Mouse (Mus musculus): Measurements from ENCODE around the gene Cyb561a3. TPM values are rescaled to one million over a fixed set of nuclear protein-coding genes. Genes with fewer than 3 reads are reported as not detected.
A peak's percentile ranks its signal among the peaks of the same experiment; 100 is the strongest.
"Not testable (repeated sequence)": the region's sequence is repeated elsewhere in the genome, so short reads cannot be mapped to it uniquely, and the experiment has no call there.

The Cyb561a3 gene
- polyA plus RNA-seq (2016; fragmentation: Nextera tagmentation; extraction: Ambion mirVana), result 13.5 and 15.9 TPM in 2 replicates

GRCm38 (mm10) chr19:10576690-10577561 lies at the start of gene Cyb561a3, which contains the start of gene Tmem138:
Cyb561a3 (plus strand) TSS chr19:10577172.
Tmem138 (minus strand) TSS chr19:10577362.
- no peaks in the 10 kb centered on the region for H3K9me3 ChIP-seq (replicated peaks)
- H3K4me1 ChIP-seq (replicated peaks), result peaks cover 16% of the 10 kb centered on the region
- peak; percentile 93 for ATAC-seq (ENCODE audit: insufficient number of reproducible peaks, low FRiP score)
- peaks cover 37% of the 10 kb centered on the region for H3K36me3 ChIP-seq
- peak within 1 kb of the TSS; percentile 83 for H3K9ac ChIP-seq
- H3K27me3 ChIP-seq (replicated peaks), result no peaks in the 10 kb centered on the region
- peak within 1 kb of the TSS; percentile 86 for H3K27ac ChIP-seq (ENCODE audit: poor library complexity, severe bottlenecking)
- H3K4me2 ChIP-seq, result peak within 1 kb of the TSS; percentile 87
- under 1% methylated on average over 44 of the region's 44 CpGs for WGBS
- peak within 1 kb of the TSS; percentile 65 for H3K4me3 ChIP-seq

GRCm38 (mm10) chr19:10530082-10530481 lies 46.9 kb upstream of the Cyb561a3 start:
- Histone ChIP-seq H3K27me3 (replicated peaks) (no peaks in the 10 kb centered on the region), H3K9me3 (replicated peaks) (0 out of 2 replicates have a peak, but pooled peaks cover 2% of the 10 kb centered on the region), H3K36me3 (peaks cover 57% of the 10 kb centered on the region), H3K4me3 (no peak overlapping the region), H3K4me2 (no peak overlapping the region), H3K9ac (no peak overlapping the region), H3K4me1 (replicated peaks) (peaks cover 13% of the 10 kb centered on the region), H3K27ac (ENCODE audit: poor library complexity, severe bottlenecking) (no peak overlapping the region)
- WGBS, result 97% methylated on average over 1 of the region's 1 CpGs
- ATAC-seq (ENCODE audit: insufficient number of reproducible peaks, low FRiP score), result no peak

DNA sequence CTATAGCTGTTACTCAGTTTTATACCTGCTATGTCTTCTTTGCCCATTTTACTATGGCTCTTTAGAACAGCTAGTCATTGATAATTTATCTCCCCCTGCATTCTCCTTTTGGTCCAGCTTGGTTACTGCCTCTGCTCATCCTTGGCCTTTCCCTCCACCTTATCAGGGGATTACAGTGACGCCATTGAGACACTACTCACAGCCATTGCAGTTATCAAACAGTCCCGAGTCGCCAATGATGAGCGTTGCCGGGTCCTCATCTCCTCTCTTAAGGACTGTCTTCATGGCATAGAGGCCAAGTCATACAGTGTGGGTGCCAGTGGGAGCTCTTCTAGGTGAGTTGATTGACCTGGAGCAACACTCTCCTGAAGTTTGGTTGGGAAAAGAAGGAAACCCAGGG lies 37.5 kb upstream of the Cyb561a3 start:
- ATAC-seq (ENCODE audit: insufficient number of reproducible peaks, low FRiP score), result no peak
- no peaks in the 10 kb centered on the region for H3K27me3 ChIP-seq (replicated peaks)

GRCm38 (mm10) chr19:10555624-10556510 lies 21.1 kb upstream of the Cyb561a3 start, which contains the start of gene Tmem216:
Tmem216 (minus strand) TSS chr19:10556238.
- H3K4me3 ChIP-seq, result peak within 1 kb of the TSS; percentile 76
- H3K36me3 ChIP-seq, result peaks cover 24% of the 10 kb centered on the region
- WGBS, result 1% methylated on average over 43 of the region's 43 CpGs
- H3K27ac ChIP-seq (ENCODE audit: poor library complexity, severe bottlenecking), result peak within 1 kb of the TSS; percentile 77
- ATAC-seq (ENCODE audit: insufficient number of reproducible peaks, low FRiP score), result peak; percentile 96
- H3K4me1 ChIP-seq (replicated peaks), result peaks cover 17% of the 10 kb centered on the region
- no peaks in the 10 kb centered on the region for H3K27me3 ChIP-seq (replicated peaks)
- H3K4me2 ChIP-seq, result peak within 1 kb of the TSS; percentile 81
- H3K9ac ChIP-seq, result peak within 1 kb of the TSS; percentile 79
- H3K9me3 ChIP-seq (replicated peaks), result no peaks in the 10 kb centered on the region

More for the DNA sequence above, 37.5 kb upstream of the Cyb561a3 start:
- 78% methylated on average over 5 of the region's 5 CpGs for WGBS
- Histone ChIP-seq H3K4me3 (no peak overlapping the region), H3K27ac (ENCODE audit: poor library complexity, severe bottlenecking) (no peak overlapping the region), H3K4me1 (replicated peaks) (no peaks in the 10 kb centered on the region), H3K4me2 (no peak overlapping the region), H3K9ac (no peak overlapping the region), H3K36me3 (peaks cover 78% of the 10 kb centered on the region), H3K9me3 (replicated peaks) (no peaks in the 10 kb centered on the region)

DNA sequence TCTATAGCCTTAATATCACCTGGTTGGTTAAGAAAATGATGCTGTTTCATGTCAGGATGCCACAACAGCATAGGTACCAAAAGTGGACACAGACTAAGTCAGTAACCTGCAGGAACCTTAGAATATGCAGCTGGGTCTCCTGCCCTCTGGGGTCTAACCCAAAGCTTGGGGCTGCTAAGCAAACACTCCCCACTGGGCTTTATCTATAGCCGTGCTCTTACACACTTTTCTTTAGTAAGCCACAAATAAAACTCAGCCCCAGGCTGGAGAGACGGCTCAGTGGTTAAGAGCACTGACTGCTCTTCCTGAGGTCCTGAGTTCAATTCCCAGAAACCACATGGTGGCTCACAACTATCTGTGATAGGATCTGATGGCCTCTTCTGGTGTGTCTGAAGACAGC lies 20.0 kb upstream of the Cyb561a3 start:
- H3K4me2 ChIP-seq, result no peak overlapping the region
- 65% methylated on average over 2 of the region's 2 CpGs for WGBS
- no peak overlapping the region for H3K27ac ChIP-seq (ENCODE audit: poor library complexity, severe bottlenecking)
- H3K9me3 ChIP-seq (replicated peaks), result no peaks in the 10 kb centered on the region
- no peaks in the 10 kb centered on the region for H3K27me3 ChIP-seq (replicated peaks)
- no peak for ATAC-seq (ENCODE audit: insufficient number of reproducible peaks, low FRiP score)
- no peak overlapping the region for H3K4me3 ChIP-seq
- H3K36me3 ChIP-seq, result peaks cover 13% of the 10 kb centered on the region
- H3K9ac ChIP-seq, result no peak overlapping the region
- peaks cover 27% of the 10 kb centered on the region for H3K4me1 ChIP-seq (replicated peaks)

GRCm38 (mm10) chr19:10557430-10557829 lies 19.5 kb upstream of the Cyb561a3 start:
- peaks cover 31% of the 10 kb centered on the region for H3K4me1 ChIP-seq (replicated peaks)
- 74% methylated on average over 2 of the region's 2 CpGs for WGBS
- no peak overlapping the region for H3K27ac ChIP-seq (ENCODE audit: poor library complexity, severe bottlenecking)
- H3K4me2 ChIP-seq, result no peak overlapping the region
- H3K9me3 ChIP-seq (replicated peaks), result no peaks in the 10 kb centered on the region
- H3K4me3 ChIP-seq, result no peak overlapping the region
- peaks cover 10% of the 10 kb centered on the region for H3K36me3 ChIP-seq
- H3K9ac ChIP-seq, result no peak overlapping the region
- H3K27me3 ChIP-seq (replicated peaks), result no peaks in the 10 kb centered on the region
- ATAC-seq (ENCODE audit: insufficient number of reproducible peaks, low FRiP score), result no peak

DNA sequence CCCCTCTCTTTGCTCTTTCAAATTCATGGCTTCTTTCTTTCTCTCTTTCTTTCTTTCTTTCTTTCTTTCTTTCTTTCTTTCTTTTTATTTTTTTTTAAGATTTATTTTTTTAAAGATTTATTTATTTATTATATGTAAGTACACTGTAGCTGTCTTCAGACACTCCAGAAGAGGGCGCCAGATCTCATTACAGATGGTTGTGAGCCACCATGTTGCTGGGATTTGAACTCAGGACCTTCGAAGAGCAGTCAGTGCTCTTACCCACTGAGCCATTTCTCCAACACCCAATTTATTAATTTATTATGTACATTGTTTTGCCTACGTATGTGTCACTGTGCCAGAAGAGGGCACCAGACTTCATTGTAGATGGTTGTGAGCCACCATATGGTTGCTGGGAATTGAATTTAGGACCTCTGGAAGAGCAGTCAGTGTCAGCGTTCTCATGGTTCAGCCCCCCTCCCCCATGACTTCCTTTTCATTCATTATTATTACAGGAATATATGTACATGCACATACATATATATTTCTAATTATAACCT lies 19.1 kb upstream of the Cyb561a3 start:
- not testable (repeated sequence) for H3K27ac ChIP-seq (ENCODE audit: poor library complexity, severe bottlenecking); H3K9ac ChIP-seq; ATAC-seq (ENCODE audit: insufficient number of reproducible peaks, low FRiP score); H3K36me3 ChIP-seq; H3K9me3 ChIP-seq (replicated peaks); H3K27me3 ChIP-seq (replicated peaks); H3K4me3 ChIP-seq; H3K4me2 ChIP-seq
- WGBS, result 74% methylated on average over 4 of the region's 4 CpGs
- peaks cover 33% of the 10 kb centered on the region for H3K4me1 ChIP-seq (replicated peaks)

DNA sequence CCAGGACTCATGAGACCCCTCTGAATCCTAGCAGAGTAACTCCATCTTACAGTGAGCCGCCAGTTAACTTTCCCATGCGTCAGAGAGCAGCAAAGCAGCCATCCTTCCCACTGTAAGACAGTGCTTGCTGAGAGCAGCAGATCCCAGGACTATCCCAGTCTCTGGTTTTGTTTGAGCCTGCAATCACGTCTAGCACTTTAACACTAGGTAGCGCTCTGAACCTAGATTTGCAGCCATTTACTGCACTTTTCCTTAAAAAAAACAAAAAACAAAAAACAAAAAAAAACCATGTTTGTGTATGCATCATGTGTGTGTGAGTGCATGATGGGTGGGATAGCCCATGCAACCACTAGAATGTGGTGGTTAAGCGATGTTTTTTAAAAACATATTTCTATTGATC lies 16.9 kb upstream of the Cyb561a3 start:
- Histone ChIP-seq H3K4me2 (no peak overlapping the region), H3K27me3 (replicated peaks) (no peaks in the 10 kb centered on the region), H3K27ac (ENCODE audit: poor library complexity, severe bottlenecking) (no peak overlapping the region), H3K36me3 (no peaks in the 10 kb centered on the region), H3K4me1 (replicated peaks) (peaks cover 25% of the 10 kb centered on the region), H3K9ac (no peak overlapping the region), H3K4me3 (no peak overlapping the region), H3K9me3 (replicated peaks) (no peaks in the 10 kb centered on the region)
- no peak for ATAC-seq (ENCODE audit: insufficient number of reproducible peaks, low FRiP score)
- 38% methylated on average over 5 of the region's 5 CpGs for WGBS

GRCm38 (mm10) chr19:10561558-10562314 lies 15.2 kb upstream of the Cyb561a3 start:
- no peak overlapping the region for H3K4me3 ChIP-seq
- peak overlapping the region; percentile 93 for H3K27ac ChIP-seq (ENCODE audit: poor library complexity, severe bottlenecking)
- peak; percentile 84 for ATAC-seq (ENCODE audit: insufficient number of reproducible peaks, low FRiP score)
- H3K9me3 ChIP-seq (replicated peaks), result no peaks in the 10 kb centered on the region
- peaks cover 16% of the 10 kb centered on the region for H3K4me1 ChIP-seq (replicated peaks)
- no peaks in the 10 kb centered on the region for H3K36me3 ChIP-seq
- 29% methylated on average over 6 of the region's 6 CpGs for WGBS
- H3K4me2 ChIP-seq, result 0 out of 2 replicates have a peak overlapping the region, but pooled peaks have one; percentile 11
- H3K27me3 ChIP-seq (replicated peaks), result no peaks in the 10 kb centered on the region
- H3K9ac ChIP-seq, result no peak overlapping the region

DNA sequence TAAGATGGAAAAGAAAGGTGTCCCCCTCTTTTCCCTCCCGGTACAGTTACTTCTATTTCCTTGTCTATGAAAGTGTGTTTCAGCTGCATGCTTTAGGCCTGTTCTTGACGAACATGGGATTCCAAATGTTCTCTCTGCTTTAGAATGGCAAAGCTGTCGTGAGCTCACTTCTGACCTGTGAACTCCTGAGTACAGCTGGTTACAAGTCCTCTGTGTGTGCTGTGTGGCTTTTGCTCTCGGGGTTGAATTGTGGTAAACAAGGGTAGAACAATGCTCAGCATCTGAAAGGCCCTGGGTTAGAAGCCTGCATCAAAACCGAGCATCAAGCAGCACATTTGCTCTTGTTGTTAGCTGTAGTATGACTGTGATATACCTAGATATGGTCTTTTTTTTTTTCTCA lies 14.6 kb upstream of the Cyb561a3 start:
- peaks cover under 1% of the 10 kb centered on the region for H3K36me3 ChIP-seq
- peak overlapping the region; percentile 93 for H3K27ac ChIP-seq (ENCODE audit: poor library complexity, severe bottlenecking)
- H3K4me3 ChIP-seq, result no peak overlapping the region
- 56% methylated on average over 5 of the region's 5 CpGs for WGBS
- H3K9me3 ChIP-seq (replicated peaks), result no peaks in the 10 kb centered on the region
- ATAC-seq (ENCODE audit: insufficient number of reproducible peaks, low FRiP score), result no peak
- H3K9ac ChIP-seq, result no peak overlapping the region
- no peaks in the 10 kb centered on the region for H3K27me3 ChIP-seq (replicated peaks)
- peaks cover 16% of the 10 kb centered on the region for H3K4me1 ChIP-seq (replicated peaks)
- H3K4me2 ChIP-seq, result no peak overlapping the region

All from heart, embryonic 12.5 days (tissue).